Mouse (Mus musculus): Measurements from ENCODE around the gene Pnpla3. TPM values are rescaled to one million over a fixed set of nuclear protein-coding genes. Genes with fewer than 3 reads are reported as not detected.
A peak's percentile ranks its signal among the peaks of the same experiment; 100 is the strongest.

The Pnpla3 gene
- polyA plus RNA-seq (2012; rRNA removed), result 35.3 and 39.4 TPM in 2 replicates

DNA sequence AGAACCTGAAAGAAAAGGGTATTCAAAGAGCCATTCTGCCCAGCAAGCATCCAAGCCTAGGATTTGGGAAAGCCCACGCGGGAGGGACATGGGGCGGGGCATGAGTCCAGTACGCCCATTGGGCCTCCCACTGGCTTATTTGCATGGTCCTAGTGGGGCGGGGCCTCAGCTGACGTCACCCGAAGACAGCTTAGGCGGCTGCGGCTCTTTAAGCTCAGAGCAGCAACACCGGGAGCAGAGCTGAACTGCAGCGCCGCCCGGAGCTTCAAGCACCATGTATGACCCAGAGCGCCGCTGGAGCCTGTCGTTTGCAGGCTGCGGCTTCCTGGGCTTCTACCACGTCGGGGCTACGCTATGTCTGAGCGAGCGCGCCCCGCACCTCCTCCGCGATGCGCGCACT is at the start of gene Pnpla3:
Gene Pnpla3 (plus strand): TSS at position 238 of the 400 bp plus-strand sequence.
- no peak for TF ChIP-seq POLR2A (IDR thresholded peaks at IDR 0.05; ENCODE audit: control insufficient read depth, extremely low read depth, insufficient read depth, low read length, poor library complexity)
- TF ChIP-seq CTCF (IDR thresholded peaks at IDR 0.05; ENCODE audit: borderline replicate concordance, control insufficient read depth, extremely low read depth, insufficient read depth, low read length, poor library complexity), result no peak
- Histone ChIP-seq H3K4me1 (replicated peaks; ENCODE audit: control insufficient read depth, insufficient read depth, low read length) (peaks cover 12% of the 10 kb centered on the region; the same call in 1 of the 2 replicates), H3K27me3 (ENCODE audit: control insufficient read depth, insufficient read depth, low read length) (no peaks in the 10 kb centered on the region; the same call in 1 of the 2 replicates), H3K36me3 (ENCODE audit: control insufficient read depth, insufficient read depth, low read length) (no peaks in the 10 kb centered on the region), H3K27ac (ENCODE audit: control insufficient read depth, insufficient read depth, low read length) (no peak within 1 kb of the TSS), H3K4me3 (ENCODE audit: control insufficient read depth, insufficient read depth, low read length) (peak within 1 kb of the TSS; percentile 36)
- peak; percentile 57 for DNase-seq
- WGBS, result under 1% methylated on average over 28 of the region's 28 CpGs

DNA sequence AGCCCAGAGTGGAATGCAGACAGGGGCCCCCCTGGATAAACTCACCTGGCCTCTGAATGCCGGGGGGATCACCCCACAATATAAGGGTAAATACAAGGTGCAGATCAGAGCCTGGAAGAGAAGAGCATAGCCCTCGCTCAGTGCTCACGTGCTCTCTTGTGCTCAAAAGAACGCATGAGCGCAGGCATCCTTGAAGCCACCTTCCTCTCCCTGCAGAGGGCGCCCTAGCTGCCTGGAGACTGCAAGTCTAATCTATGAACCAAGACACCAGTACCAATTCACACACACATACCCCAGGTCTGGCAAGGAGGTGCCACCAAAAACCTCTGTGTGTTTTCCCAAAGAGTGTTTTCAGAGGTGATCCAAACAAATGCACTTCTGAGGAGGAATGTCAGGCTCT is 47.0 kb upstream of the Pnpla3 start:
- Histone ChIP-seq H3K27me3 (ENCODE audit: control insufficient read depth, insufficient read depth, low read length) (no peaks in the 10 kb centered on the region), H3K4me3 (ENCODE audit: control insufficient read depth, insufficient read depth, low read length) (no peak overlapping the region), H3K36me3 (ENCODE audit: control insufficient read depth, insufficient read depth, low read length) (no peaks in the 10 kb centered on the region), H3K4me1 (replicated peaks; ENCODE audit: control insufficient read depth, insufficient read depth, low read length) (no peaks in the 10 kb centered on the region), H3K27ac (ENCODE audit: control insufficient read depth, insufficient read depth, low read length) (no peak overlapping the region)
- WGBS, result 21% methylated on average over 6 of the region's 6 CpGs
- TF ChIP-seq CTCF (IDR thresholded peaks at IDR 0.05; ENCODE audit: borderline replicate concordance, control insufficient read depth, extremely low read depth, insufficient read depth, low read length, poor library complexity) (no peak), POLR2A (IDR thresholded peaks at IDR 0.05; ENCODE audit: control insufficient read depth, extremely low read depth, insufficient read depth, low read length, poor library complexity) (no peak)
- DNase-seq, result no peak

DNA sequence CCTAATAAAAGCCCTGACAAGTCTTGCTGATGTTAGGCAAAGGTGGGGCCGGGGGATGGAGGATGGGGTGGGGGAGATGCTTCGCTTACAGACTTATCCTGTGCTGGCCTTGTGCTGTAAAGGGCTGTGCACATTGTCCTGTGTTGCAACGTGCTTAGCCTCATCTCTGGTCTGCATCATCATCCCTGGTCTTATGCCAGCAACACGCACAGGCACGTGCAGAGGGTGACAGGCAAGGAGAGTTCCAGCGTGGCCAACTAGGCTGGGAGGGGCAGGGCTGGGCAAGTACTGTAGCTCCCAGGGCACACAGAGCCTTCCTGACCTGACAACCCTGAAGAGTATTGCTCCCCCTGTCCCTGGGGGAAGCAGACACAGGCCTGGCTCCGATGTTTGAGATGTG is 46.6 kb upstream of the Pnpla3 start:
- H3K4me3 ChIP-seq (ENCODE audit: control insufficient read depth, insufficient read depth, low read length), result no peak overlapping the region
- TF ChIP-seq CTCF (IDR thresholded peaks at IDR 0.05; ENCODE audit: borderline replicate concordance, control insufficient read depth, extremely low read depth, insufficient read depth, low read length, poor library complexity), result no peak
- no peak for TF ChIP-seq POLR2A (IDR thresholded peaks at IDR 0.05; ENCODE audit: control insufficient read depth, extremely low read depth, insufficient read depth, low read length, poor library complexity)
- no peaks in the 10 kb centered on the region for H3K36me3 ChIP-seq (ENCODE audit: control insufficient read depth, insufficient read depth, low read length)
- H3K4me1 ChIP-seq (replicated peaks; ENCODE audit: control insufficient read depth, insufficient read depth, low read length), result no peaks in the 10 kb centered on the region
- H3K27ac ChIP-seq (ENCODE audit: control insufficient read depth, insufficient read depth, low read length), result no peak overlapping the region
- 70% methylated on average over 7 of the region's 7 CpGs for WGBS
- DNase-seq, result no peak
- no peaks in the 10 kb centered on the region for H3K27me3 ChIP-seq (ENCODE audit: control insufficient read depth, insufficient read depth, low read length)

DNA sequence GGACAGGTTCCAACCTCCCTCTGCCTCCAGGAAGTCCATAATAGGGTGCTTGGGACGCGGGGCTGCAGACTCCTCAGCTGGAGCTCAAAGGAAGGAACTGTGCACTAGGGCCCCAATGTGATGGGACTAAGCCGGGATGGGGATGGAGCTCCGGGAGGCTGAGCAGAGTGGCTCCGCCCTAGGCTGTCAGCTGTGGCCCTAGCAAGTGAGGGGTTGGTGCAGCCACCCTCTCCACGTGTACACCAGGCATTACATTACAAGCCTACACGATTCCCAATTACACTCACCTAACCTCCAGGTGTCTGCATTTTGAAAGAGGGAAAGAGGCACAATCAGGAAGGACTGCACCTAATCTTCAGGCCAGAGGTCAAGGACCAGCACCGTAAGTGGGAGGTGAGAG is 44.6 kb upstream of the Pnpla3 start, which contains the start of gene Pnpla5:
Gene Pnpla5 (minus strand): TSS at position 101 of the 400 bp plus-strand sequence.
- Histone ChIP-seq H3K27me3 (ENCODE audit: control insufficient read depth, insufficient read depth, low read length) (no peaks in the 10 kb centered on the region), H3K36me3 (ENCODE audit: control insufficient read depth, insufficient read depth, low read length) (no peaks in the 10 kb centered on the region), H3K4me3 (ENCODE audit: control insufficient read depth, insufficient read depth, low read length) (no peak within 1 kb of the TSS), H3K27ac (ENCODE audit: control insufficient read depth, insufficient read depth, low read length) (no peak within 1 kb of the TSS), H3K4me1 (replicated peaks; ENCODE audit: control insufficient read depth, insufficient read depth, low read length) (no peaks in the 10 kb centered on the region)
- no peak for TF ChIP-seq CTCF (IDR thresholded peaks at IDR 0.05; ENCODE audit: borderline replicate concordance, control insufficient read depth, extremely low read depth, insufficient read depth, low read length, poor library complexity)
- TF ChIP-seq POLR2A (IDR thresholded peaks at IDR 0.05; ENCODE audit: control insufficient read depth, extremely low read depth, insufficient read depth, low read length, poor library complexity), result no peak
- 94% methylated on average over 8 of the region's 8 CpGs for WGBS
- DNase-seq, result no peak

DNA sequence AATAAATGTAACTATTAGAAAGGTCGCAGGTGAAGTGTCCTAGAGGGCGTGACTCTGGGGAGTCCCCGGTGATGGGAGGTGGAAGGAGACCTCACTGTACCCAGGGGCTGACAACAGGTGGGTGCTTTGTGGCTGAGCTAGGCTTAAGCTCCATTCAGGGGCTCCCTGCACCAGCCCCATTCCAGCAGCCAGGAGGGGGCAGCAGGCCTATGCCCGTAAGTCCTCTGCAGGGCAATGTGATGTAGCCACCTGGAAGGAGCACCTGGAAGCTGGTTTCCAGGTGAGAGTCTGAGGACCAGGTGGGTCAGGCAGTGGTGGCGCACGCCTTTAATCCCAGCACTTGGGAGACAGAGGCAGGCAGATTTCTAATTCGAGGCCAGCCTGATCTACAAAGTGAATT is 43.6 kb upstream of the Pnpla3 start:
- WGBS, result 88% methylated on average over 7 of the region's 7 CpGs
- DNase-seq, result no peak
- no peaks in the 10 kb centered on the region for H3K4me1 ChIP-seq (replicated peaks; ENCODE audit: control insufficient read depth, insufficient read depth, low read length)
- no peak overlapping the region for H3K4me3 ChIP-seq (ENCODE audit: control insufficient read depth, insufficient read depth, low read length)
- TF ChIP-seq POLR2A (IDR thresholded peaks at IDR 0.05; ENCODE audit: control insufficient read depth, extremely low read depth, insufficient read depth, low read length, poor library complexity) (no peak), CTCF (IDR thresholded peaks at IDR 0.05; ENCODE audit: borderline replicate concordance, control insufficient read depth, extremely low read depth, insufficient read depth, low read length, poor library complexity) (no peak)
- H3K27me3 ChIP-seq (ENCODE audit: control insufficient read depth, insufficient read depth, low read length), result no peaks in the 10 kb centered on the region
- H3K36me3 ChIP-seq (ENCODE audit: control insufficient read depth, insufficient read depth, low read length), result no peaks in the 10 kb centered on the region
- H3K27ac ChIP-seq (ENCODE audit: control insufficient read depth, insufficient read depth, low read length), result no peak overlapping the region

DNA sequence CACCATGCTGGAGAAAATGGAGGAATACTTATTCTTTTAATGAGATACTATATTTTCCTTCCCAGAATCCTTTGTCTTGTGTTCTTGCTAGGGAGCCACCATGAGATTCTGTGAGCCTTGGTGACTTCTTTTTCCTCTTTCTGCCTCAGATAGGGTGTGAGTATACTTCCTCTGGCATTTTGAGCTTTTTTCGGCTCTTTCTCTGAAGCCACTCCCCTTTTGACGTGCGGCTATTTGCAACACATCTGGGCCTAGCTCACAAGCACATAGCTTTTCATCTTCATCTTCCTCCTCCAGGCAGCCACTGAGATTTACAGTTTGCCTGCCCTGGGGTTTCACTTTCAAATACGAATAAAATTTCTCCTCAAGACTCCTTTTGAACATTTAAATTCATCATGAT is 41.2 kb upstream of the Pnpla3 start:
- H3K4me1 ChIP-seq (replicated peaks; ENCODE audit: control insufficient read depth, insufficient read depth, low read length), result no peaks in the 10 kb centered on the region
- TF ChIP-seq CTCF (IDR thresholded peaks at IDR 0.05; ENCODE audit: borderline replicate concordance, control insufficient read depth, extremely low read depth, insufficient read depth, low read length, poor library complexity) (no peak), POLR2A (IDR thresholded peaks at IDR 0.05; ENCODE audit: control insufficient read depth, extremely low read depth, insufficient read depth, low read length, poor library complexity) (no peak)
- DNase-seq, result no peak
- H3K4me3 ChIP-seq (ENCODE audit: control insufficient read depth, insufficient read depth, low read length), result no peak overlapping the region
- WGBS, result 7% methylated on average over 4 of the region's 4 CpGs
- no peaks in the 10 kb centered on the region for H3K36me3 ChIP-seq (ENCODE audit: control insufficient read depth, insufficient read depth, low read length)
- H3K27ac ChIP-seq (ENCODE audit: control insufficient read depth, insufficient read depth, low read length), result no peak overlapping the region
- H3K27me3 ChIP-seq (ENCODE audit: control insufficient read depth, insufficient read depth, low read length), result no peaks in the 10 kb centered on the region

DNA sequence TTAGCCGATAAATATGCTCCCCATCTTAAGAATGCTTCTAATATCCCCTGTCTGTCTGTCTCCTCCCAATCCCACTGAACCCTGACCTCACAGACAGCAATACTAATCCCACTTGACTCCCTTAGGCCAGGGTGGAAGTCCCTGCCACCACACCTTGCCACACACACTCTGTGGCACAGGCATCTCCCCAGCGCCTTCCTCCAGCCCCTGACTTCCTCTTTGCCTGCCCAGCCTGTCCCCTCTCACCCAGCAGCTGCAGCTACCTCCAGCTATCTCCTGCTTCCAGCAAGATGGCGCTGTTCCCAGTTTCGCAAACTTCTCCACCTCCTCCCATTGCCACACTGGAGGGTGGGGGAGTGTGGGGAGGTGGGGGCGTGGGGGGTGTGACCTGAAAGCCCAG is 40.8 kb upstream of the Pnpla3 start:
- Histone ChIP-seq H3K27me3 (ENCODE audit: control insufficient read depth, insufficient read depth, low read length) (no peaks in the 10 kb centered on the region), H3K27ac (ENCODE audit: control insufficient read depth, insufficient read depth, low read length) (no peak overlapping the region), H3K4me3 (ENCODE audit: control insufficient read depth, insufficient read depth, low read length) (no peak overlapping the region), H3K4me1 (replicated peaks; ENCODE audit: control insufficient read depth, insufficient read depth, low read length) (no peaks in the 10 kb centered on the region), H3K36me3 (ENCODE audit: control insufficient read depth, insufficient read depth, low read length) (no peaks in the 10 kb centered on the region)
- TF ChIP-seq POLR2A (IDR thresholded peaks at IDR 0.05; ENCODE audit: control insufficient read depth, extremely low read depth, insufficient read depth, low read length, poor library complexity) (no peak), CTCF (IDR thresholded peaks at IDR 0.05; ENCODE audit: borderline replicate concordance, control insufficient read depth, extremely low read depth, insufficient read depth, low read length, poor library complexity) (no peak)
- no peak for DNase-seq
- WGBS, result 13% methylated on average over 5 of the region's 5 CpGs

Data from thymus, adult 2 months (tissue).